Mouse (Mus musculus) adipocyte (in vitro differentiated cells): ENCODE measurements around the gene Rnf114.

ENCODE experiments used
- DNase-seq: peaks from one replicate; pipeline ENCODE4 v3.0.0-alpha.2; 2016; ENCODE audit warnings: low spot score

Gene Rnf114

GRCm38 (mm10) chr2:167565682-167566081 lies 73.2 kb downstream of the Rnf114 start:
- peak; percentile 74 for DNase-seq
